Mouse (Mus musculus) testis, postnatal 10 days (tissue): ENCODE data around the gene Snapc4.
"Not testable (repeated sequence)": the region's sequence is repeated elsewhere in the genome, so short reads cannot be mapped to it uniquely, and the experiment has no call there.

Experiments
- DNase-seq: peaks from one replicate; pipeline ENCODE4 v3.0.0; 2021; ENCODE audit warnings: low spot score

Gene Snapc4

DNA sequence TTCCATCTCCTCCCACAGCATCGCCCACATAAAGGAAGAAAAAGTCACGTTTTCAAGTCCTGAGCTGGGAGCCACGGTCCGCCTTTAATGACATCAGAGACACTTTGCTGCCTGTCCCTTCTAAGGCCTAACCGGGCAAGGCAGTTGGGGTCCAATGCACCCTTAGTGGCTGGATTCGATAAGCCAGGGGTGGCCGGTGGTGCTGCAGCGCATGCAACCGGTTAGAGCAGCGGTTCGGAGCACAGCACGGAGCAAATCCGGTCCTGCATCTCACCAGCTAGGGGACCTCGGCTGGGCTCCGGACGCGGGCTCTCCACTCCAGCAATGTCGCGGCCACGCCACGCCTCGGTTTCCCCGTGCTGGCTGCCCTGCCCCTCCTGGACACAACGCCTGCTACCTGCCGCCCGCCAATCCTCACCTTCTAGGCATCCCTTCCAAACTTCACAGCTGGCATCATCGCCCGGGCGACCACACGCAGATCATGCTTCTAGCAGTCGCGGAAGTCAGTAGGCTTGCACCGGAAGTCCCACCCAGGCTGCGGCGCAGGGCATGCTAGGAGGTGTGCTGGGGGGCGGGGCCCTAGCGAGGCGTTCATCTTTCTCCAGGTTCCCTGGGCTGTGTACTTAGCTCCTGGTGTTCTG lies at the start of gene Snapc4:
Snapc4 (minus strand) TSS at position 523 of the 641 bp plus-strand sequence.
- peak; percentile 89 for DNase-seq

DNA sequence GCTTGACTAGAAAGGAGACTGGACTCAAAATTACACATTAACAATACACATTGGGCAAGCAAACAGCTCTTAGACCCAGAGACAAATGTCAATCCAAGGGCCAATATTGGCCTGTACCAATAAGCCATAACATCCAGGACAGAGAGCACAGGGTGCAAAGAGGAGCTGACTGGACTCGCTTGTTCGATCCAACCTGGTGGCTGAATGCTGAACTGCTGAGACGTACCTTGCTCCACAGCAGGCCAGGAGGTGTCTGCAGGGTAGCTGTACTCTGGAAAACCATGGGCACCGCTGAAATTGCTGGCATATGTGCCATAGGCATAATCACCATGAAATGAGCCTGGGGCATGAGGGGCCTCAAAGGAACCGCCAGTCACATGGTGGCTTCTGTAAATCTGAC lies 49.4 kb upstream of the Snapc4 start:
- DNase-seq, result no peak

DNA sequence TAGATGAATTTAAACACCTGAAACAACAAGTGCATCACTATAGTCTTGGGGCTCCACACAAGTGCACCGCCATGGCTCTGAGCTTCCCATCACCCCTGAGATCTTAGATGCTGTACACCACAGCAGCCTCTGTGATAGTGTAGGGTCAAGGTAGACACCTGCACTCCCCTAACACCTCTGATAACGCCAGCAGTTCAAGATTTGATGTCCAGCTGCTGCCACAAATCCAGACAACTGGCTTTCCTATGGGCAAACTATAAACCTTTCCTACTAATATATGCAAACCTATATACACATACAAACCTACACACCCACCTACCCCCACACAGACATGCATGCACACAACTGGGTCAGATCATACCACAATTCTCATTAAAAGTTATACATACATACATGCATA lies 44.1 kb upstream of the Snapc4 start:
- no peak for DNase-seq

DNA sequence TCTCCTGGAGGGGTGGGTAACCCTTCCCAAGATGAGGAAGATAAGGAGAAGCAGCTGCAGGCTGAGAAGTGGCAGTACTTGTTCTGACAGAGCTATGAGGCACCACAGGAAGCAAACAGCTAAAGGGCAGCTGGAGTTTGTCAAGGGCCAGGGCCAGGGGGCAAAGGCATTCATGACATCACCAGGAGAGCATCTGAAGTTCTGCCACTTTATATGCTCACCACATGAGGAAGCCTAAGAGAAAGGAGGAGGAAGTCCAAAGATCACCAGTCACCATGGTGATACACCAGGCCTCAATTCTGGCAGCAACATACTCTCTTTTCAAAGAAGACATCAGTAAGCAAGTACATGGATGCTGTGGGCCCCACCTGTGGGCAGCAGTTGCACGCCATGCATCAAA lies 42.6 kb upstream of the Snapc4 start:
- DNase-seq, result no peak

DNA sequence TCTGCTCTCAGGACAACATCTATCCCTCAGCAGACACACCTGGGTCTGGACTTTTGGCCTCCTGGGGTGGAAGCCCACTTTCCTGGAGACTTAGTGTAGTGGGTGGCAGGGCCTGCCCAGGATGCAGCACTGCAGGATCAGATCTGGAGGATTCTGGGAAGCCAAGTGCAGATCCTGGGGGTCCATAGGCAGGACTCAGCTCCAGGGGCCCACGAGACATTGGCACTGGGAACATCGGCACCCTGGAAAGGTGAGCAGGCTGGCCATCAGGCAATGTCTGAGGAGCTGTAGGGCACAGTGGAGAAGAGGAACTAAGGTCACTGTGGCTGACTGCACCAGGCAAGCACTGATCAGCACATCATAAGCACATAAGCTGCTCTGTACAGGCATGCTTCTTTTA lies 41.5 kb upstream of the Snapc4 start:
- DNase-seq, result no peak

DNA sequence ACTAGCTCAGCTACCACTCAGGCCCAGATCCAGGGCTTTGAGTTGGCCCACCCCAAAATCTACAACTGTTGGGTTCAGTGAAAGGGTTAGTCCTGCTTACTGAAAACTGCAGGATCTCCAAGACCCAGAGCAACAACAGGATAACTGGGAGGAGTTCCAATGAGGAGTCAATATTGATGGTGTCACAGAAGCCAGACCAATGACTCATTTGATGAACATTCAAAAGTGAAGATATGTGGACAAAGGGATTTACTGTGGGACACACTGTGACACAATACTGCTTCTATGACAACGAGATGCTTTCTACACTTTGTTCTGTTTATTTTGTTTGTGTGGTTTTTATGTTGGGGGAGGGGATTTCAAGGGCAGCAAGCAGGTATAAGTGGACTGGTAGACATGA lies 37.7 kb upstream of the Snapc4 start:
- no peak for DNase-seq

DNA sequence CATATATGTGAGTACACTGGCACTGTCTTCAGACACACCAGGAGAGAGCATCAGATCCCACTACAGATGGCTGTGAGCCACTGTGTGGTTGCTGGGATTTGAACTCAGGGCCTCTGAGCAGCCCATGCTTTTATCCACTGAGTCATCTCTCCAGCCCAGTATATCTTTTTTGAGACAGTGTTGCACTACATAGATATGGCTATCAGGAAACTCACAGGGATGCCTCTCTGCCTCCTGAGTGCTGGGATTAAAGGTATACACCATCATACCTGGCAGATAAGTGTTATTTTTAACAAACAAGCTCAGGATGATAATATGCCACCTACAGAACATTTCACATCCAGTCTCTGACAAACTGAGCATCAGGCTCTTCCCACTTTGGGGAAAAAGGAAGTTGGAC lies 36.6 kb upstream of the Snapc4 start:
- no peak for DNase-seq

DNA sequence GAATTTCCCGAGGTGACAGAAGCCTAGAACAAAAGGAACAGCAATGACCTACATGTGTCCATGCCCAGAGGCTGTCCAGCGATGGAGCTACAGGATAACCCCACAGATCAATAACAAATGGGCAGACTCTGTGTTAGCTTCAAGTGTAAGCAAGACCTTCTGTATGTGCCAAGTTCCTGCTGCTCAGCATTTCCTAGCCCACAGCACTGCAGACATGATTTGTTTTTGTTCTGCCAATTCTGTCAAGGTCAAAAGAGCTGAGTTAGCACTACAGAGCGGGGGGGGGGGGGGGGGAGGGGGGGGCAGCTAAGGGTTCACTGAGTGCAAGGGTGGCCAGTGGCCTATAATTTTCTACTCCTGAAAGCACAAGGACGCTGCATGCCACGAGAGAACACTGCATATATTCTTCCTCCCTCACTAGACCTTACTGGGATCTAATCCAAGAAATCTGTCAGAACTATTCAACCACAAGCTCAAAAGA lies 30.5 kb upstream of the Snapc4 start:
- no peak for DNase-seq

DNA sequence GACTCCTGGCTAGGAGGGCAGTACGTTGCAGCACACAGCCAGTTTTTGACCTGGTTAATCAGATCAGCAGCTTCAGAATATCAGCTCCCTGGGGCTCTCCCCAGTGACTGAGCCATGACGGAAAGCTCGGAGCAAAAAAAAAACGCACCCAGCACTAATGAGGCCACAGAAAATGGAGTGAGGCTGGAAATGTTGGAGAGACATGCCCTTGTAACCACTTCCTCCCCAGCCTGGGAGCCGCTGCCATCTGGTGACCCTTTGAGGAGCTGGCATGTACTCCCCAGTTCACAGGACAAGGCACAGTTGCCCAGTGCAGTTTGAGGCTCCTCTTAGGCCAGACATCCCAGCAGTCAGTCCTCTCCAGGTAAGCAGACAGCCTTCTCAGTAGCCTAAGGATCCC lies 29.6 kb upstream of the Snapc4 start:
- no peak for DNase-seq

DNA sequence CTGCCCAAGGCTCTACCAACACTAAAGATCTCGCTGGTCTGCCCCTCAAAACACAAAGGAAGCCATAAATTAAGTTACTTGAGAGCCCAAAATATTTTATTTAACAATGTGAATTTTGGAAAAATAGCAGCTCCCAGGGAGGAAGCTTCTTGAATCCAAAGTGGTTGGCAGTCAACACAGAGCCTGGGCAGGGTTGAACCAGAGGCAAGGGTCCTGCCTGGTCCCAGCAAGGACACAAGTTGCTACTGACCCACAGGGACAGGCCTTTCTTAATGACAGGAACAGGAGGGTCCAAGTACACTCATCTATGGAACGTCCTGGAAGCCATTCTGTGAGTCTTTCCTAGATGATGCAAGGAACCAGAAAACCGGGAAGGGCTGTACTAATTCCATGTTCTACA lies 28.9 kb upstream of the Snapc4 start:
- DNase-seq, result no peak

DNA sequence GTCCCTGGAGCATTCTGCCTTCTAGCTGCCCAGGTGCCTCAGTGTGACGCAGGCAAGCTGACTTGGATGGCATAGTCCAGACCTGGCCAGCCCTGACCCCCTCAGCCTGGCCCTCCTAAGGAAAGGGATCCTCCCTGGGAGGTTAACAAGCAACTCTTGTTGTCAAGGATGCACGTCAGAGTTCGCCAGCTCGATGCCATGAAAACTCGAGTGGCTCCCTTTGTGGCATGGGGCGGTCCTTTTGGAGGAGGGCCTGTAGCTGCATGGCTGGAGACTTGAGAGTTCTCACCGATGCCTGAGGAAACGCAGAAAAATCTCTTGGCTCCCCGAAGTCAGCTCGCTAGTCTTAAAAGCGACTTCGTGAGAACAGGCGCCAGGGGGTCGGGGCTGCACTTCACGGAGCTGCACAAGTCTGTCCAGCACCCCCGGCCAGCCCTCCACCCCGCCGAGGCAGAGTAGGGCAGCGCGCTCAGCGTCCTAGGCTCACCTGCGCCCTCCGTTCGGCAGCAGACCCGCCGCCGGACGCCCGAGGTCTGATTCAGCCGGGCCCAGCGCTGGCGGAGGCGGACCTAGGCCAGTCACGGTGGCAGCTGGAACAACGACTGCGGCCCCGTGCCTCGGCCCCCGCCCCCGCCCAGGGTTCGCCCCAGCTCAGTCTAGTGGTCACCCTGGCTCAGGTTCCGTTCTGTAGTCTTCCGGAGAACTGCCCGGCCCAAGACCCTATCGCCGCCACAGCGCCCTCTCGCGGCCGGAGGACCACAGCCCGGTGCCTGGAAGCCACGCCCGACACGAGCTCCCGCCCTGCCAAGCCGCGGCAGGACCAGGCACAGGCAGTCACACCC lies 28.3 kb upstream of the Snapc4 start, which contains the start of gene Inpp5e:
Inpp5e (minus strand) TSS at position 689 of the 842 bp plus-strand sequence.
- peak; percentile 99 for DNase-seq

DNA sequence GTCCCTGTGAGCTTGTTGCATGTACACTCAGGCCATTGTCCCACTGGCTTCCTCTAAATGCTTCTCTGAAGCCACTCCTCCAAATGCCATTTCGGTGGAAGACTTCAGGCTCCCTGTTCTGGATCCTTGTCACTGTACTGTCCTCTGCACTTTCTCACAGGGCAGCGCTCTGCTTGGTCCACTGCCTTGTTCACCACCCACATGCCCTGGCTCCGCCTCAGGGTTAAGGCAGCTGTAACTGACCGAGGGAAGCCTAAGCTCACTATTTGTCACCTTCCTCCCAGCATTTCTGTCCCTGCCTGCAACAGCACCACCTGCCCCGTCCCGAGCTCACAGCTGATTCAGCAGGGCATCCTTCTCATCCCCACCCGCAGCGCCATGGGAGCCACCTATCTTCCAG lies 22.9 kb upstream of the Snapc4 start:
- DNase-seq, result no peak

DNA sequence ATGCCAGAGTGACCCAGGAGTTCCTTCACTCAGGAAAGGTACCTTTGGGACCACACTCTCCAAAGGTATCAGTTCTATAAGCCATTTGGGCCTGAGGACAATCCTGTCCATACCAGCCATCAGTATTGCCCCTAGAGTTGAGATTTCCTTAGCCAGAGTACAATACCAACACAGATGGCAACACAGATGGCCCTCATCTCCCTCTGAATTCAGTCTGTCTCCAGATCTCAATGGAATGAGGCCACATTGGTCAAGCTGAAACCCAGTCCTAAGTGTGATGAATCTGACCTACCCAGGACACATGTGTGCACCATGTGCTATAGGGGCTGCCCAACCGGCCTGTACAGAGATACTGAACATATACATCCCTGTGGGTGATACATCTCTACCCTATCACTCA lies 21.8 kb upstream of the Snapc4 start:
- no peak for DNase-seq

DNA sequence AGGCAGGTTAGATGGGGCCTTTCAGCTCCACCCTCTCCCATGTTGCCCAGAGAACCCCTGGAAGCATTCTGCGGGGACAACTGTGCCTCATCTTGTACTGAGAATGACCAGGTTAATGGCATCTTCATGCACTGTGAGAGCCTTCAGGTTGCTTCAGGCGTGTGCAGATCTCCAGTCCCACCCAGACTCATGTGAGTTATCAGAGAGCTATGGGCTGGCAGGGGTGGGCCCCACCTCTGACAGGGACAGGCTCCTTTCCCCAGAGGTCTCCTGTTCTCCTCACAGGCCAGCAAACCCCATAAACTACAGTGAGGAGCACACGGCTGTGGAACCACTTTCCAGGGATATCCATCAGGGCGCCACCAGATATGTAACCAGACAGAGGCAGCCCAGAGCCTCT lies 20.6 kb upstream of the Snapc4 start:
- no peak for DNase-seq

DNA sequence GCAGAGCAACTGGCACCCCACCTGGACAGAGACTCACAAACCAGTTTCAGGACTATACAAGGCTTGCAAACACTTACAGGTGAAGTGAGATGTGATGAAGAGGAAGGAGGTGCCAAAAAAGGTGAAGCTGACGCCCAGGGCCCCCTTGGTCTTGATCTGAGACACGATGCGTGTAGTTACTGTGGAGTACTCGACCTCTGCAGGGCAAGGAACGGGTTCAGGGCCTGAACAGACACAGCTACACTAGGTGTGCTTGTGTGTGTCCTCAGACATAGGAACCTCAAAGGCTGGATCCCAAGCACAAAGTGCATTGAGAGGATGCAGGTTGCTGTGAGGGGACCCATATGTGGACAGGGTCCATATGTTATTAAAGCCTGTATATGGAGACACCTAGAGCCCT lies 19.8 kb upstream of the Snapc4 start:
- no peak for DNase-seq

DNA sequence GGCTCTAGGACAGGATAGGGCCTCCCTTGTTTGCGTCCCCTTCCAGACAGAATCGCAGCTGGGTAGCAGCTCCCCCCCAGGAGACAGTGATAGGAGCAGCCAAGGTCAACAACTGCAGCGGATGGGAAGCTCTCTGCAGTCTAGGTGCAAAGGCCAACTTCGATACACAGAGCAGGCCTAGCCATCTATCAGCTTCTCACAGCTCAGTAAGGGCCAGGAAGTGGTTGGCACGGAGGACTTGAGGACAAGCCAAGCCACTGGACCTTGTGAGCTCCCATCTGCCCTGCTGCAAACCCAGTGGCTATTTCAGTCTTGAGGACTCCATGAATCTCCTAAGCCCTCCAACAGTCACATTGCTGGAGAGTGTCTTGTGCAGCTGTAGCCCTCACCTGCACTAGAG lies 19.2 kb upstream of the Snapc4 start:
- no peak for DNase-seq

DNA sequence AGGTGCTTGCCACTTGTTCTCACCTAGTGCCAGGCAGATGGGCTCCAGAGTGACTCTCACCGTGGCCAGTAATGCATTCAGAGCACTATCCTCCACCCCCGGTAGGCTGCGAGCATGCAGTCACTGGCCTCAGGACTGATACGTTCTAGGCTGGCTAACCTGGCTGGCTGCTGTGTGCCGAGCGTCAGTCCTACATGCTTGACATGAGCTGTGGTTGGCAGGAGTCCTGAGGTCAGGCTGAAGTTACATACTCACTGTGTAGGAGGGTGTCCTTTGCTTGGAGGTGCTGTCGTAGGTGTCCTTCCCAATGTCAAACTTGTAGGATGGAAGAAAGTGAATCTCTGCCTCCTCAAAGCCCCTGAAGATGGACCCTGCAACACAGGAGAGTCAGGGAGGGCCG lies 18.5 kb upstream of the Snapc4 start:
- no peak for DNase-seq

DNA sequence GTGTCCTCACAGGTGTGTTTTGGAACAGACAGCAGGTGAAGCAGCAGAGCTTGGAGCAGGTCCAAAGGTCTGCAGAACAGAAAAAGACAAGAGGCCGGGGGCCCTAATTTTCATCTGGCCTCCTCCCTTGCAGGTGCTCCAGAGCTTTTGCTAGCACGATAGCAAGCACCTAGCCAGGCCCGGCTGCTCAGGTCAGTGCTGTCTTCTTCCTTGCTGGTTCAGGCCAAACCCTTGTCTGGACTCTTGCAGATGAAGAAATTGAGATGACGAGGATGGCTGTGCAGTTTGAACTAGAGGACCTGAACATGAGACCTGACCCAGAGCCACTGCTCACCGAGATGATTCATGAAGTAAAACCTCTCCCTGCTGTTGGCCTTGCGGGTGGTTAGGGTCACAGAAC lies 11.2 kb upstream of the Snapc4 start:
- DNase-seq, result no peak

DNA sequence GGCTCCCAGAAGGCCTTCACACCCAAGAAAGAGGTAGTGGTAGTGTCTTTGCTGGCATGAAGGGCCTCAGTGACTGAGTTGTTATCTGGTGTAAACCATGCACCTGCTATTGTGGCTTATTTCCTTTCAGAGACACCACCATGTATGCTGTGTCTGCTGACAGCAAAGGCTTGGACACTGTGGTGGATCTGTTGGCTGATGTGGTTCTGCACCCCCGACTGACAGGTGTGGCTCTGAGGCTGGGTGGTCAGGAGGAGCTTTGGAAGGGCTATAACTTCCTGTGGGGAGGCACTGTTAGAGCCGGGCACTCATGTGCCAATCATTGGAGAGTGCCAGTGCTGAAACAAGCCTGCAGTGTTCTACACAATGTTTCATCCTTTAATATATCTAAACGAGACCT lies 10.5 kb upstream of the Snapc4 start:
- DNase-seq, result no peak

DNA sequence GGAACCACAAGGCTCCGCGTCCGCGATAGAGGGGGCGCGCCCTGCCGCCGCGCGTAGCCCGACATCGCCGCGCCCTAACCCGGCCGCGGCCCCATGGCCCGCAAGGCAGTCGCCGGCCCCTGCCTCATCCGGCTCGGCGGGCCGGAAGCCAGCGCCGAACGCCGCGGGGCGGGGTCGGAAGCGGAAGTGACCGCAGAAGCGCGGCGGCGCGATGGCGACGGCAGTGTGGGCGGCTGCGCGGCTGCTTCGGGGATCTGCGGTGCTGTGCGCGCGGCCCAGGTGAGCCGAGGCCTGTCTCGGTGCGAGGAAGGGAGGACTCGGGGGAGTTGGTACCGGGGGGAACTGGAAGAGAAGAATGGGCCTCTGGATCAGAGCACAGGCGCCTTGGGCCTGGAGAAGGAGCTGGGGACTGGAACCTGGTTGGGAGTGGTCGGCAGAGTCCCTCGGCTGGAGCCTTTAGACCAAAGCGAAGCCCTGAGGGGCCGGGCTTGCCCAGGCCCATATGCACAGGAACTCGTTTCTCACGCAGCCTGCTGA lies 8.8 kb upstream of the Snapc4 start, which contains the start of the genes Entr1 and Pmpca:
Entr1 (minus strand) TSS at position 163 of the 537 bp plus-strand sequence.
Pmpca (plus strand) TSS at position 186 of the 537 bp plus-strand sequence.
- DNase-seq, result peak; percentile 91

DNA sequence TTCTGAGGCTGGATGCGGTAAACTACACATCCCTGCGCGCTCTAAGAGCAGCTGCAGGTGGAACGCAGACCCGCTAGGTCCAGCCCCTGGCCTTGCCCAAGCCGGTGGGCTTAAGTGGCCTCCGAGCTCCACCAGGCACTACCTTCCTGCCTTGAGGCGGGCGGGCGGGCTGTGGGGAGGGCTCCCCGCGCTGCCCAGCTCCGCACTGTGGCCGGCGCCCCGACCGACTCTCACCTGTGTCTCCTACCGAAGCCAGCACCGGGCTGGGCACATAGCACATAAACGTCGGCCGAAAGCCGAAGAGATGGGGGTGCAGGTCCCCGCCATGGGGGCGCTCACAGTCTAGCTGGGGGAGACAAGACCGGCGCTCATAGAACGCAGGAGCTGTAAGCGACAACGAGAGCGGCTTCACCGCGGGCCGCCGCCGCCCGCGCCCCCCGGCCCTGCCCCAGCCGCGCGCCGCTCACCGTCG lies 8.3 kb upstream of the Snapc4 start:
- DNase-seq, result peak; percentile 62

DNA sequence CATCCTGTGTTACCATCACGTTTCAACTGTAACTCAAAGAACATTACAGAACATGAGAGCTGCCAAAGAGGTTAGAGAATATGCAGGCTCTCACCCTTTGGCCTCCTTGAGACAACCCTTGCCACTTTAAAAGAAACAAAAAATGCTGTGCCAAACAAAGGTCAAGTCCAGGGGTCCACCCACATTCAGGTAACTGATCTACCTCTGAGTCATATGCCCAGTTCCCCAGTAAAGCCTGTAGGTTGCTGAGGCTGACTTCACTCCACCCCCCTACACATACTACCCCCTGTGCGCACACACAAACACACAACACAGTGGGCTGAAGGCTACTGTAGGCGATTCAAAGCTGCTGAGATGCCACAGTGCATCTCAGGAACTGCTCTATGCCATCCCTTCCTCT lies 7.3 kb upstream of the Snapc4 start:
- DNase-seq, result no peak

DNA sequence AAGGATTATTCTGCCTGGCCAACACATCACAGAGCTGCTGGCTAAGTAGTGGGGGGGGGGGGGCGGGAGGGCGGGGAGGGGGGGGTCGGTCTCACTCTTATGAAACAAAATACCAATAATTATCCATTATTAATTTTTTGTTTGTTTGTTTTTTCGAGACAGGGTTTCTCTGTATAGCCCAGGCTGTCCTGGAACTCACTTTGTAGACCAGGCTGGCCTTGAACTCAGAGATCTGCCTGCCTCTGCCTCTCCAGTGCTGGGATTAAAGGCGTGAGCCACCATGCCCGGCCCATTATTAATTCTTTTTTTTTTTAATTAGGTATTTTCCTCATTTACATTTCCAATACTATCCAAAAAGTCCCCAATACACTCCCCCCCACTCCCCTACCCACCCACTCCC lies 418 bp upstream of the Snapc4 start:
- not testable (repeated sequence) for DNase-seq
